Mouse (Mus musculus): Measurements from ENCODE around the gene Asgr2.
"Not testable (repeated sequence)": the region's sequence is repeated elsewhere in the genome, so short reads cannot be mapped to it uniquely, and the experiment has no call there.

- TF ChIP-seq CTCF, EP300 (IDR thresholded peaks at IDR 0.05; ENCODE audit: low read depth): not testable (repeated sequence)
These were observed 43.5 kb downstream of the Asgr2 start for GRCm38 (mm10) chr11:70135925-70136324.
